Mouse (Mus musculus) induced T-regulatory cell, adult 2 months (primary cell): ENCODE measurements around the gene Cd47.

ENCODE experiments used
- DNase-seq: peaks from one replicate; pipeline ENCODE4 v3.0.0-alpha.2; 2012; ENCODE audit warnings: low read depth

The Cd47 gene

DNA sequence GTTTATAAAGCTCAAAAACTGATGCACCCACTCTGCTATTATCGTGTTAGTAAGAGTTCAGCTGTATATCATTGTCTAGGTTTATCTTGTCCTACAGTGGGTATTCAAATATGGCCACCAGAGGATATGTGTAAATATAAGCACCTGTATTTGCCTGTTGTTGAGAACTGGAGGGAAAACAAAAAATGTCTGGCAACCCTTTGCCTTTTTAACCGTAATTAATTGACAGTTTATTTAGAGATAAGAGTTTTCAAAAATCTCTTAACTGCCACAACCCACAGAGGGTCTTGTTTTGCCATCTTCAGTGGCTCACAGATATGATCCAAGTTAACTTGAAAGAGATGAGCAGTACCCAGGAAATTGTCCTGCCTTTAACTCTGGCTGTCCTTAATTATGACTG lies 113.8 kb downstream of the Cd47 start:
- DNase-seq: no peak

DNA sequence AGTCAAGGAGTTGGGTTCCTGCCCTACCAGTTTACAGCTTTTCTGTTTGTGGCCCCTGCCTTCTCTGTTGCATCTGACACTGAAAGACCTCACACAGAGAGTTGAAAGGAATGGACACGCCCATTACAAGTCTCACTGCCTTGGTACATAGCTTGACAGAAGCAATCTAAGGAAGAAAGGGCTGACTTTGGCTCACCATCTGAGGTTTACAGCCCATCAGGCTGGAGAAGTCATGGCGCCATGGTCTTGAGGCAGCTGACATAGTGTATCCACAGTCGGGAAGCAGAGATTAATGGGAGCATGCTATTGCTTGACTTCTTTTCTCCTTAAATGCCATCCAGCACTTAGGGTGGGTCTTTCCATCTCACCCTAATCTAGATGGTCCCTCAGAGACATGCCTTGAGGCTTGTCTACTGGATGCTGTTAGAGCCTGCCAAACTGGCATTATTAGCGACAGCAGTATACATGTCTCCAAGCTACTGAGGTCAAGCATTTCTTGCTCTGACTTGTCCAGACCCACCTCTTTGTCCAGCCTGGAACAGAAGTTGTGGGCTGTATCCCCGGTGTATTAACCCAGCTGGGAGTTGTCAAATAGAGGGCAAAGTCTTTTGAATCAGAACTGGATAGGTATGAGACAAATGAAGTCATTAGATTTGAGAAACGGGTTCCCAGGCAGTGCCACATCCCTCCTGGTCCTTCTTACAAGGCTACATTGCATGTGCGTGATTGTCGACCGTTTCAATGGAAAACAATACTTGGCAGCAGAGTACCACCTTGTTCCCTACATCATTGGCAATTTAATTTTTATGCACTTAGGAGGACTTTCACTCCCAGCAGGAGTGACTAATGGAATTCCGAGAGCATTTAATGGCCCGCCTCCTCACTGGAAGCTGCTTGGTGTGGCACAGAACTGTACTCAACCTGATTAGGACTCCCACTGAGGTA lies 115.5 kb downstream of the Cd47 start:
- no peak for DNase-seq

DNA sequence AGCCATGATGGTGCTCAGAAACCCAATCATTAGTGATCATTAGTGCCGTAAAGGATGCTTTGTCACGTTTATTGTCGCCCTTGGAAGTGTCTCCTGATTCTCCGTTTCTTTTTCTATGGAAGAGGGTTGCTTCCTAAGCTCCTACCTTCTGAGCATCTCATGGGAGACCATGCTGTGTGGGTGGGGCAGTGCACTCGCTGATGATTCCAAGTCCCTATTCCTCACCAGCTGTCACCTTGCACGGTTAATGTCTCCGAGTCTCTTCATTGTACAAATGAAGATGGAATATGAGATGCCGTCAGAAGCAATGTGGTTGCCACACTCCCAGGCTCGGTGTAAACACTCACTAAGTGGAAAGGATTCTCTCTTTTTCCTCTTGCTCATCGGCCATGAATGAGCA lies 119.9 kb downstream of the Cd47 start:
- DNase-seq: no peak

DNA sequence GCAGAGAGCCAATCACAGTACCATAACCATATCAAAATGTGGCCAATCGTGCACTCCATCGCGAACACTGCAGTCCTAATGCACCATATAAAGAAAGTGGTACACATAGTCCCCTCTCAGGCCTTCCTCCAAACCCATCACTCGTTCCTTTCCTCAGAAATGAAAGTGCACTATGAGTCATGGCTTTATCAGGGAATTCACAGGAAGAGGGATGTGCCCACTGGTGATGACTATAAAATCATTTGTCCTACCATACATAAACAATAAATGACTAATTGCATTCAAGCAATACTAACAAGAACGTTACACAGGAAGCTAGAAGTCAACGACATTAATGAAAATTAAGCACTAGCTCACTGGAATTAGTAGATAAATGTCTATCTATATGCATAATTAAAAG lies 121.3 kb downstream of the Cd47 start:
- DNase-seq: no peak

DNA sequence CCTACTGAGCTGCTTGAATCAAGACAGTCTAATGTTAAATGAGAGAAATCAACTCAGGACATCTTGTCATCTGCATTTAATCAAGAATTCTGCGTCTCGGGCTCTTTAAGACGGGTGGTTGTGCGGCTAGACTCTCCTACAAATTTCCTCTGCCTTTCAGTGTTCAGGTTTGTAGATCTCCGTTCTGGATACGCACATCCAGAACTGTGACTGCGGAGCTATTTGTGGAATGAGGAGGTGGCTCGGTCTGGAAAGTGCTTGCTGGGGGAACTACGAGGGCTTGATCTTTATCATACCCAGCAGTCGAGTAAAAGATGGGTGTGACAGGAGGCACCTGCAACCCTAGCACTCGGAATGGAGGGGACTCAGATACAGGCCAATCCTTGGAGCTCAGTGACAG lies 121.8 kb downstream of the Cd47 start:
- DNase-seq: no peak

DNA sequence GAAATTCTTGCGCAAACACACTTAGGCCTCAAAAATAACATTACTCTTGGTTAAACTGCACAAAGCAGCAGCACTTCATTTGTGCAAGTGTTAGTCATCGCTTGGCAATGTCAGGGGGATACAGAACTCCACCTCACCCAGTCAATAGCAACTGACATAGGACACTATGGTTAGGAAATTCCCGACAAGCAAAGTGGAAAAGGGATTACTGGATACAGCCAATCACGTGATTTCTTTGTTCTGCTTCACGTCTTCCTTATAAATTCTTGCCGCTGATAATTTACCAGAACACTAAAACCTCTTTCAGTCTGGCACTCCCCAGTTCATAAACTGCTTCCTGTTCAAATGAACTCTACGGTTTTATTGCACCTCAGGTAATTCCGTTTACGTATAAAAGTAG lies 123.4 kb downstream of the Cd47 start:
- DNase-seq: no peak

DNA sequence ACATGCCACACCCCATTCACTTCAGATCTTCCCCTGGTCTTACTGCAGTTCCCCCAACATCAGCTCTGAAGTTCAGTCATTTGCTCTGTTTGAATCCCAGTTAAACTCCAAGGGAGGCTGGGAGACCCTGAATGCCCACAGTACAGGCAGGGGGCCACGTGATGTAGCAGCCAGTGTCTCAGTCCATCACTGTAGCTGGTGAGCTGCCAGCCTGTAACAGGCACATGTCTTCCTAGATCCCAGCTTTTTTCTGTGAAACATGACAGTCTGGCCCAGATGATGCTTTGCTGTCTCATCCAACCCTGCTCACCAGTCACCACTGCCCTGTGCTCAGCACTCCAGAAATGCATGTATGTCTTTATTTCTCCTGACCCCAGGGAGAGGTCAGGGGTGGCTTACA lies 124.6 kb downstream of the Cd47 start:
- no peak for DNase-seq

DNA sequence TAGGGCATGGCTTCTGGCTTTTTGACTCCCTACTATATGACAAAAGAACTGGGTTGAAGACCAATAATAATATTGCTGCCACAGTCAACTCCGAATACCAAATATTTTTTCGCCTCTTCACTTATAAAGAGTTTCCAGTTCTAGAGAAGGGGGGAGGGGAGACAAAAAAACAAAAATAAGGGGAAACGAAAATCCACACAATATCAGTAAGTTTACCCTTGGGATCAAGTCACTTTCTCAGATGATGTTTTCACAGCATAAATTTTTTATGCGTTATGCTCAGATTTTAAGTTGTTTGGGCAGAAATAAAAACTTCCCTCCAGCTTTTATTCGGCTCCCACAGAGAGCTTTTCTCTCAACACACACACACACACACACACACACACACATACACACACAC lies 132.9 kb downstream of the Cd47 start:
- no peak for DNase-seq

DNA sequence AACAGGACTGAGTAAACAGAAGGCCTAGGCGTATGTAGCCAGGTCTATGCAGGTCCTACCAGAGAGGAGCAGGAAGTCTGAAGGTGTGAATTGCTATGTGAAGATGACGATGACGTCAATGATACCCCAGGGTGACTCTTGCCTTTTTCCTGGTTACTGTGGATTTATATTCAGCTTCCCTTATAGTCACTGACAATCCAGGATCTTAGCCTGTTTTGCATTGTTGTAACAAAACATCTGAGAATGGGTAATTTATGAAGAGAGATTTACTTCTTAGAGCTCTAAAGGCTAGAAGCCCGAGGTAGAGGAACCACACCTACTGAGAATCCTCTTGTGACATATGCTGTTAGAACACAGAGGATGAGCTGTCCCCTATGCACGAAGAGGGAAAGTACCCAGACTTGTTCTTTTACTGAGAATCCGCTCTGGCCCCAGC lies 135.7 kb downstream of the Cd47 start:
- DNase-seq: peak; percentile 91

DNA sequence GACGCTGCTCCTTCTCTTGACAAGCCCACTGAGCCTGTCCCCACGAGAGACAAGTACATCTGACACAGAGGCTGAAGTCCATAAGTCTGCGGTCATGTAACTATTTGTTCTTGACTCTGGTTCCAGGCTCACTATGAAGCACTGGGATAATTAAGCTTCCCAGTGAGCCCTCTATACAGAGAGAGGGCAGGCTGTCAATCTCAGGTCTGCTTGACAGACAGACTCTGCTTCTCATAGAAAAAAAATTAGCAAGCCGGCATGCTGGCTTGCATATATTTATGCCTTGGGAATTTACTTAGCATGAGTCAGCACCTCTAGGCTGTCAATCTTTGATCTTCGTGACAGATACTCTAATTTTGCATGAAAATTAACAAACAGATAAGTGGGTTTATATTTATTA lies 136.5 kb downstream of the Cd47 start:
- no peak for DNase-seq

DNA sequence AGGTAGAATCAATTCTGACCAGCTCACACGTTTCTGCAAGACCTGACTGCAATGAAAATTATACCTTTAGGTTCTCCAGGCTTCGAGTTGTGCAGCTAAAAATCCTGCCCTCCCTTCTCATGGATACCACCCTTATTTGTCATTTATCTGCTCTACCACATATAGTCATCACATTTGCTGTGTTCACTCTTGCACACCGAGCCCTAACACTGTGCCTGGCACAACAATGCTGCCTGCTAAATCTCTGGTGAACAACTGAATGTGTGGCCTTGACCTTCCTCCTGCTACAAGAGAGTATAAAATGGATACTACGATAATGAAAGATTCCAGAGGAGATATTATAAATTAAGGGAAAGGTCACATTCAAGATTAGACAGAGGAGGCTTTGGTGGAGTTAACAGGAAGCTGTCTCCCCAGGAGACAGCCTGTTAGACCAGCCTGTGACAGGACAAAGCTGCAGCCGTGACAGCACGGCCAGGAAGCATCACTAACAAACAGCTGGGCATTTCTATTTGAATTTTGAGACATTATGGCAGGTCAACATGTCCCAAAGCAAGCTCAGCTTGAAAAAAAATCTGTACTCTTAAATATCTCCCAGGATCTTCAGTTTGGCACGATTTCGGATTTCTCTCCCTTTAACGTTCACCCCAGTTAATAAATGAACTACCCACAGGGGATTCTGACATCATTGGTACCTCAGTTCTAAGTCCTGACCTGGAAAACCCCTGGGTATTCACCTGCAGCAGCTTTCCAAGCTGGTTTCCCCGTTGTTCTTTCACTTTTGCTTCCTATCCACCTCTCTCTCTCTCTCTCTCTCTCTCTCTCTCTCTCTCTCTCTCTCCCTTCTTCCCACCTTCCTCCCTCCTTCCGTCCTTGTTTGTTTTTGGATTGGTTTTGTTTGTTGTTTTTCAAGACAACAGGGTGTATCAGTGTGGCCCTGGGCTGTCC lies 137.2 kb downstream of the Cd47 start:
- DNase-seq: peak; percentile 90

DNA sequence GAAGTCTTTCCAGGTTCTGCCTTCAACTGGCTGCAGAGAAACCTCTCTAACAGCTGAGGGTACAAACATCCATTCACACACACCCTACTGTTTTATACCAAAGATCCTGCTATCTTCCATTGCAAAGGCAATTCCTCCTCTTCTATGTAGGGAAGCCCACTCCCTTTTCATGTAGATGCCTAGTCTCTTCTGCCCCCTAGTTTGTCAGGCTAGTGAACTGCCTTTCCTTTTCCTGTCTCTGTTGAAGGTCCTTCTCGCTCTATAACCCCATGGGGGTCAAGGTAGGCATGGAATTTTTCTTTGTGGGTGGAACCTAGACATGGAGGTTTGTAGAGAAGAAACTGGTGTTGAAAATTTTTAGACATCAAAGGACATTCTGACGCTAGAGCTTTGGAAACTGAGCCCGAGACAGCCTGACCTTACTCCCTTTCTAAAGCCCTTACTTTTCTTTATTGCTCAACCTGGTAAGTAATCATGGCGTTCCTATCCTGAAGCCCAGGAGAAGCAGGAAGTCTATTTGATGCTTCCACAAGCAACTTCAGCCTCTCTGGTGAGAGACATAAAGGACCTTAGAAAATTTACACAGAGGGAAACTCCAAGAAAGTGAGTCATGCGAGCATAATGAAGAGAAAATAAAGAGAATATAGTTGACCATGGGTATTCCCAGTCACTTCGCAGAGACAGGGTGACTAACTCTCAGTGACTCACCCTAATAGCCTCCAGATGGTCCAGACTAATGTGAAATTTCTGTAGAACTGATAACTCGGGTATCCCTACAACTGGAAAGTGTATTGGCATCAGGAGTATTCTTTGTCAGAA lies 138.4 kb downstream of the Cd47 start:
- peak; percentile 59 for DNase-seq

DNA sequence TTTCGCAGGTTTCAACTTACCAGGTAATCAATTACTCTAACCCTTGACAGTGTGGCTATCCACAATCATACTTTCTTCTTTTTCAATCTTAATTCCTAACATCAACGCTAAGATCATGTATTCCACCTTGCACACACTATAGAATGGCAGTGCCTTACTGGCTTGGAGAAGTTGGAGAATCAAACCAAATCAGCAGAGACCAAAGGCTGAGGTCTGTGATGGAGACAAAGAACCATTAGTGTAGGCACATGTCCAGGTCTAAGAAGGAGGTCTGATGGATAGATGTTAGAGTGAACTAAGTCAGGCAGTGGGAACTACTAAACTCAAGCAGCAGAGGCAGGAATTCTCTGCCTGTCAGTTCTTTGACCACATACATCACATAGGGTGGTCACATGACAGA lies 139.0 kb downstream of the Cd47 start:
- no peak for DNase-seq

DNA sequence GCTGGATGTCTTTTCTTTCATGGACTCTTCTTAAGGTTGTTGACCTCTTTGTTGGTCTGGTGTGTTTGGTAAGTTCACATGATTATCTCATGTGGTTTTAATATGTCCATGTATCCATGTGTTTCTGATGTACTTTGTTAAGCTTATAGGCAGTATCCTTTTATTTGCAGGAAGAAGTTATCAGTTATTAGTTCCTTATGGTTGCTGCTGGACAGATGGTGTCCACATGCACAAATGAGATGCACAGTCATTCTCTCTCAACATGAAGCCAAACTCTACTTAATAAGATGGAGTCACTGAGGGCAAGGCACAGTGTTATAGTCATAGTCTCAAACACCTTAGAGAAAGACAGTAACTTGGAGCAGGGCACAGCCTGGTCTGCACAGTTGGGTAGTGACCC lies 140.1 kb downstream of the Cd47 start:
- DNase-seq: no peak

DNA sequence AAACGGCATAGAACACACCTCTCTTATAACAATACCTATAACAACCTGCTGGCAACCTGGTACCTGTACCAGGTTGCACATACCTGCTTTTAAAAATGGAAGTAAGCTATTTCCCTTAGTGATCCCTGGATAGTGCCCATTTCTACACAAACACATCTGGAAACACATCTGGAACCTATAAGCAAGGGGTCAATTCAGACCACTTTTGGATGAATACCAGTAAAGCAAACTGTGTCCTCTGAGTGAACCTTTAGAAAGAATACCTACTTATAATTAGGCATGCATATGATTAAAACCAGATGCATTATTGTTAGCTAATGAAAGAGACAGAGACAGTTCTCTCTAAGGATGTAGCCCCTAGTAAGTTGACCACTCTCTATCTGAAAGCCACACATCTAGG lies 140.7 kb downstream of the Cd47 start:
- DNase-seq: no peak

DNA sequence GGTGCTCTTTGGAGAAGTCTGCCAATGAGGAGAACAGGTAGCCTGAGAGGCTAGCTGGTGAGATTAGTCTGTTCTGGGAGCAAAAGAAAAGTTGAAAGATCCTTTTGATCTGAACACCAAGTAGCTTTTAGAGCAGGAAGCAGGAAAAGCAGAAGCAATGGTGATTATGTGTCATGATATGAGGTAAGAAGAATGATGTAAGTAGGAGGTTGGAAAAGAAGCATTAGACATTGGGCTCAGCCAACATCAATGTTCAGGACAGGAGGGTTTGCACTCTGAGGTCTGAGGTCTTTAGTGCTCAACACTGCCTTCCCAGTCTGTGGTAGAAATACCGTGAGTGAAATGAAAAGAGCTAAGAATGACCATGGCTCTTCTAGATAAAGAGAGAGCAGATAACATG lies 143.4 kb downstream of the Cd47 start:
- DNase-seq: no peak

DNA sequence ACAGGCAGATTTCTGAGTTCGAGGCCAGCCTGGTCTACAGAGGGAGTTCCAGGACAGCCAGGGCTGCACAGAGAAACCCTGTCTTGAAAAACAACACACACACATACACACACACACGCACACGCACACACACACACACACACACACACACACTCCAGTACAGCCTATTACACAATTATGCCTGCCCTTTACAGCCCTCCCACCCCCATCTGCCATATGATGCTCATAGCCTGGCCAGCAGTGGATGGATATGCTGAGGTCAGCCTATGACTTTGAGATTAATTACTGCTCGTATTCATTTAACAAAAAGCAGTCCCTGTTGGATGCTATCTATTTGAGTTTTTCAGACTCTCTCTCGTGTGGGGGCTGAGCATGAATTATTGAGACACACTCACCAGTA lies 144.8 kb downstream of the Cd47 start:
- DNase-seq: no peak

DNA sequence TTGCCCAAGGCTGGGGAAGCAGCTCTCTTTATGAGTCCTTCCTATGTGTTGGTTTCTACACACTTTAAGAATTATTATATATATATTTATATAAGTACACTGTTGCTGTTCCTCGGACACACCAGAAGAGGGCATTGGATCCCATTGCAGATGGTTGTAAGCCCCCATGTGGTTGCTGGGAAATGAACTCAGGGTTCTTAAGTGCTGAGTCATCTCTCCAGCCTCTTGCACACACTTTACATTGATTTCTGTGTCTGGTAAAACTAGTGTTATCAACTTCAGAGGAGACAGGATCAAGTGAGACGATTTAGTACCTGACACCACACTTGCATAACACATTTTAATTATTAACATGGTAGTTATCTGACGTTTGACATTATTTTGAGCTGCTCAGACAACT lies 146.7 kb downstream of the Cd47 start:
- DNase-seq: no peak

DNA sequence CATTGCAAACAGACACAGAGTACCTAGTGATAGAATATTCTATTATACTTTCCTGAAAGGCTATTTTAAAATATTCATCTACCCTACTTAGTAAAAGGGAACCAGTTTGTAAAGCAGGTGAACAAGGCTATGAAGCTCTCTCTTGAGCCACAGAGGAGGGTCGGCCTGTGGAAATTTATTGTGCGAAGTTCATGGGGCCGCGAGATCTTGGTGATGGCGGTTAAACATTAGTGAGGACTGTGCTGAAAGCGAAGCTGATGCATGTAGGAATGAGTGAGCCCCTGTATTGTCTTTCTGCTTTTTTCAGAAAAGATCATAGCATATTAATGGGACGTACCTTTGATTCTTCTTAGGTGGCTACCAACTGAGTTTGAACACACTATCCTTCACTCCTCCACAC lies 147.3 kb downstream of the Cd47 start:
- DNase-seq: no peak

DNA sequence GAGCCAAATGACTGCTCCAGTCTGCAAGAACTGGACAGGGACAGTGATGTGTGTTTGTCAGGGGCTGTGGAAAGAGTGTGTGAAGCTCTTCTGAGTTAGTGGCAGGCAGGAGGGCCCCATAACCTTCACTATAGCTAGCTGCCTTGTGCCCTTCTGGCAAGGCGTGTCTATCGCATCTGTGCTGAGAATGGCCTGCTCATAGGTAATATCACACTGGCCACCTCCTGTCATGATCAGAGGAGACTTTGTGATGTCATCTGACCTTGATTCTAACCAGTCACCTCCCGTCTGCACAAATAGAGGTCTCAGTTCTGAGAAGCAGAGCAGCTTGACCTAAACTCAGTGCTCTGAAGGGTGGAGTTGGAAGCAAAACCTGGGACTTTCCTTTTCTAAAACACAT lies 148.0 kb downstream of the Cd47 start:
- no peak for DNase-seq

DNA sequence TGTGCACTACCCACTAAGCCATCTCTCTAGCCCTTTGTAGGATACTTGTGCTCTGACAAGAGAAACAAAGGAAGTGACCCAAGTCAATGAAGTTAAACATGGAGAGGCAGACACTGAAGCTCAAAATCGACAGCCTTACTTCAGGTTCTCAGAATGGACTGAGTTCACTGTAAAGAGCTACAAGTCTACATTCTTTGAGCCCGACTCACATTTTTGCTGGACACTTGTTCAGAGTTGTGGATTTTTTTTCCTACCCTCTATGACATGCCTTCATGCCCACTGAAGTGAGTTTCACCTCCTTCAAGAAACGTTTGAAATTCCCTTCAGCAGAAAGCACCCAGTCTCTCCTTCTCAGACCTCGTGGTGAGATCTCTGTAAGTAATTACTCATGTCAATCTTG lies 148.9 kb downstream of the Cd47 start:
- DNase-seq: no peak

DNA sequence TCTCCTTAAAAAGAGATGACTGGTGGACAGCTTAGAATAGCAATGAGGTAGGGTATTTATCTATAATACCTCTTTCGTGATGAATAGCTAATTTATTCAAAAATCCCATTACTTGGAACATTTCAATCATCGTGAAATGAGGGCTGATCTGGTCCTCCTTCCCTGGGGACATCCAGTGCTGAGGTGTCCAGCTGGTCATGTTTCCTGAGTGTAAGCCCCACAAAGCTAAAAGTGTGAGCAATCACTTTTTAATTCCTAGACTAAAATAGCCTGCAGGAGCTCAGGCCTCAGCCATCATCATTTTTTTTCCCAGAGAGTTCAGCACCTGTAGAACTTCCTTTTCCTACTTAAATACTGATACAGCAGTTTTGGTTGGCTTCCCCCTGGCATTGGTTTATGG lies 150.0 kb downstream of the Cd47 start:
- DNase-seq: no peak
